Mouse (Mus musculus): ENCODE measurements around the gene Hal. TPM values are rescaled to one million over a fixed set of nuclear protein-coding genes. Genes with fewer than 3 reads are reported as not detected.
"Not testable (repeated sequence)": the region's sequence is repeated elsewhere in the genome, so short reads cannot be mapped to it uniquely, and the experiment has no call there.

Gene Hal
- total RNA-seq, 2 experiments from 2014 or later: 0.21 to 0.50 TPM

GRCm38 (mm10) chr10:93549821-93550220 is 61.3 kb downstream of the Hal start:
- DNase-seq (ENCODE audit: low spot score): no peak
- intact Hi-C loops (cut with DNase I): loop anchor here (2.0 to 10.0 kb wide), 2 partner anchors 63 to 505 kb away; no protein-coding TSS in a partner anchor

GRCm38 (mm10) chr10:93552596-93552995 is 64.0 kb downstream of the Hal start:
- DNase-seq (ENCODE audit: low spot score): no peak
- intact Hi-C loops (cut with DNase I): no loop called here

- intact Hi-C loops (cut with DNase I); DNase-seq (ENCODE audit: low spot score): not testable (repeated sequence)
Observed at GRCm38 (mm10) chr10:93557971-93558370, 69.4 kb downstream of the Hal start.

- DNase-seq (ENCODE audit: low spot score): no peak
- intact Hi-C loops (cut with DNase I): no loop called here
Observed at GRCm38 (mm10) chr10:93559786-93560185, 71.2 kb downstream of the Hal start.

- DNase-seq (ENCODE audit: low spot score): no peak
- intact Hi-C loops (cut with DNase I): no loop called here
Observed at GRCm38 (mm10) chr10:93564518-93565090, 76.0 kb downstream of the Hal start.

GRCm38 (mm10) chr10:93567066-93567465 is 78.5 kb downstream of the Hal start:
- no peak for DNase-seq (ENCODE audit: low spot score)
- intact Hi-C loops (cut with DNase I): no loop called here

- intact Hi-C loops (cut with DNase I): no loop called here
- DNase-seq (ENCODE audit: low spot score): no peak
Observed at GRCm38 (mm10) chr10:93567841-93568566, 79.4 kb downstream of the Hal start.

- intact Hi-C loops (cut with DNase I): no loop called here
- no peak for DNase-seq (ENCODE audit: low spot score)
Observed at GRCm38 (mm10) chr10:93568671-93569070, 80.1 kb downstream of the Hal start.

Other genes starting within 250 kb of the Hal start
- 10 to 100 TPM; 45.1 to 48.7 TPM for gene Elk3, start 177.6 kb upstream of the Hal start, total RNA-seq (2021)
- gene Lta4h, start 35.4 kb upstream of the Hal start, total RNA-seq (2021): 10 to 100 TPM; 33.8 to 34.1 TPM
- gene Amdhd1, start 51.3 kb downstream of the Hal start, total RNA-seq (2021): not detected
- not detected for gene Ccdc38, start 51.9 kb downstream of the Hal start, total RNA-seq (2021)
- gene Snrpf, start 100.9 kb downstream of the Hal start, total RNA-seq (2021): 10 to 100 TPM; 10.8 to 12.5 TPM
- gene Ntn4, start 151.9 kb downstream of the Hal start, total RNA-seq (2021): 10 to 100 TPM; 12.2 to 14.1 TPM